ENCODE assay signal across 9 mouse cellular contexts in genomic region chr11:74554683-74555341, GRCm38 (mm10). TPM values are rescaled to one million over a fixed set of nuclear protein-coding genes. Genes with fewer than 3 reads are reported as not detected.
DNase-seq lines count a peak whose midpoint lies in the region; ATAC-seq and TF ChIP-seq lines count a peak whose summit lies in the region.
"Had no signal": no experiment of that assay in that cellular context is flagged by ENCODE, and none has a peak within 500 bp of the region (broad histone marks: within the 10 kb centered on the region; RNA-seq: fewer than 3 reads in every experiment).

No protein-coding gene starts in this region.

- peak overlapping the region; percentile 85; the same call in 1 of the 2 replicates for H3K27ac ChIP-seq in liver, embryonic 12.5 days
- peak overlapping the region; percentile 70 for H3K27ac ChIP-seq in hindbrain, embryonic 12.5 days
- H3K27ac ChIP-seq in midbrain, postnatal 0 days (ENCODE audit: low read depth, low read length): peak overlapping the region; percentile 68
- H3K27ac ChIP-seq: heart, embryonic 15.5 days had no signal

- DNase-seq in liver: no peak
- peak; percentile 55 for DNase-seq in brain, embryonic 18.5 days (ENCODE audit: low read depth, low spot score)
- DNase-seq in midbrain, postnatal 0 days (ENCODE audit: low spot score): peak; percentile 81
- DNase-seq in cerebellum, postnatal 36 days: no peak
- no peak for DNase-seq in adrenal gland, adult 8-10 months
- no peak for DNase-seq in layer of hippocampus, postnatal 10 days (ENCODE audit: low spot score in 2 of 2)

- H3K9ac ChIP-seq in liver, embryonic 12.5 days: 0 out of 2 replicates have a peak overlapping the region, but pooled peaks have one; percentile 55
- no peak overlapping the region for H3K9ac ChIP-seq in hindbrain, embryonic 12.5 days
- H3K9ac ChIP-seq in midbrain, postnatal 0 days (replicated peaks; ENCODE audit: low read length, poor library complexity, severe bottlenecking): no peak overlapping the region
- H3K9ac ChIP-seq: heart, embryonic 15.5 days had no signal

- H3K9me3 ChIP-seq in liver, embryonic 12.5 days (replicated peaks): no peaks in the 10 kb centered on the region
- H3K9me3 ChIP-seq in hindbrain, embryonic 12.5 days (replicated peaks): no peaks in the 10 kb centered on the region
- H3K9me3 ChIP-seq in midbrain, postnatal 0 days (ENCODE audit: low read length): no peaks in the 10 kb centered on the region
- H3K9me3 ChIP-seq: heart, embryonic 15.5 days had no signal

- no peaks in the 10 kb centered on the region for H3K27me3 ChIP-seq in liver, embryonic 12.5 days (replicated peaks)
- H3K27me3 ChIP-seq in hindbrain, embryonic 12.5 days: no peaks in the 10 kb centered on the region
- H3K27me3 ChIP-seq in midbrain, postnatal 0 days (ENCODE audit: insufficient read depth, low read length): no peaks in the 10 kb centered on the region
- H3K27me3 ChIP-seq: heart, embryonic 15.5 days had no signal

- H3K4me1 ChIP-seq in liver, embryonic 12.5 days: peaks cover 48% of the 10 kb centered on the region
- peaks cover 19% of the 10 kb centered on the region for H3K4me1 ChIP-seq in hindbrain, embryonic 12.5 days
- peaks cover 14% of the 10 kb centered on the region; the same call in 1 of the 2 replicates for H3K4me1 ChIP-seq in midbrain, postnatal 0 days (ENCODE audit: insufficient read depth, low read length)

- ATAC-seq in liver, embryonic 12.5 days: no peak
- peak; percentile 78 for ATAC-seq in hindbrain, embryonic 12.5 days (ENCODE audit: low FRiP score)
- ATAC-seq in midbrain, postnatal 0 days (ENCODE audit: low FRiP score): peak; percentile 82

- TF ChIP-seq CTCF in midbrain, postnatal 0 days (IDR thresholded peaks at IDR 0.05): peak; percentile 26; the same call in 1 of the 2 replicates

- no peak overlapping the region for H3K4me2 ChIP-seq in liver, embryonic 12.5 days
- H3K4me2 ChIP-seq in hindbrain, embryonic 12.5 days (replicated peaks): no peak overlapping the region
- no peak overlapping the region for H3K4me2 ChIP-seq in midbrain, postnatal 0 days (ENCODE audit: low read depth, low read length, poor library complexity, severe bottlenecking)
- H3K4me2 ChIP-seq: heart, embryonic 15.5 days had no signal

- no peak overlapping the region for H3K4me3 ChIP-seq in liver, embryonic 12.5 days
- no peak overlapping the region for H3K4me3 ChIP-seq in hindbrain, embryonic 12.5 days
- no peak overlapping the region for H3K4me3 ChIP-seq in midbrain, postnatal 0 days (ENCODE audit: low read depth, low read length)
- H3K4me3 ChIP-seq: heart, embryonic 15.5 days had no signal

- WGBS in liver, embryonic 12.5 days (ENCODE audit: insufficient replicate concordance): 52% methylated on average over 15 of the region's 15 CpGs
- 50% methylated on average over 15 of the region's 15 CpGs for WGBS in hindbrain, embryonic 12.5 days
- WGBS in midbrain, postnatal 0 days: 28% methylated on average over 15 of the region's 15 CpGs

- H3K36me3 ChIP-seq in liver, embryonic 12.5 days: no peaks in the 10 kb centered on the region
- no peaks in the 10 kb centered on the region for H3K36me3 ChIP-seq in hindbrain, embryonic 12.5 days
- no peaks in the 10 kb centered on the region for H3K36me3 ChIP-seq in midbrain, postnatal 0 days (ENCODE audit: insufficient read depth, low read length)
- H3K36me3 ChIP-seq: heart, embryonic 15.5 days had no signal

RNA-seq across cellular contexts. Expression of gene Rap1gap2, which starts 55.9 kb away (rescaled TPM):
- polyA plus RNA-seq in liver, embryonic 12.5 days (2016; fragmentation: Nextera tagmentation; extraction: Ambion mirVana): 0.96 and 1.4 TPM in 2 replicates
- polyA plus RNA-seq in hindbrain, embryonic 12.5 days (2016; fragmentation: Nextera tagmentation; extraction: Ambion mirVana): 7.8 and 8.1 TPM in 2 replicates
- total RNA-seq in midbrain, postnatal 0 days (2014; rRNA removed): 48.2 and 49.1 TPM in 2 replicates
- polyA plus RNA-seq in midbrain, postnatal 0 days (2015; fragmentation: Nextera tagmentation; extraction: Ambion mirVana): 11.0 and 12.1 TPM in 2 replicates
- 10 to 100 TPM in 2 of 4 experiments, 1 to 10 TPM in 2; 8.2 to 19.6 (median 12.7) TPM for total RNA-seq in adrenal gland, adult 8-10 months (2022)
- total RNA-seq in layer of hippocampus, postnatal 10 days (2021): 100 to 1,000 TPM; 107 to 121 TPM

Comparison
In these comparisons a context has a peak if more than half of its experiments do, and no peak if none do; other contexts are left out.
1. DNase-seq: peak in brain, embryonic 18.5 days (single experiment) and midbrain, postnatal 0 days (single experiment); none in liver (single experiment), cerebellum, postnatal 36 days (0 of 2), adrenal gland, adult 8-10 months (single experiment) and layer of hippocampus, postnatal 10 days (0 of 2).
2. Peak in every context shown above with its lines, with median percentiles within 50 percentile points of each other: H3K27ac ChIP-seq.